Mouse (Mus musculus) liver, embryonic 14 days (tissue): ENCODE results near the gene Zfp994. TPM values are rescaled to one million over a fixed set of nuclear protein-coding genes. Genes with fewer than 3 reads are reported as not detected.

Experiments used
- polyA plus RNA-seq: library from polyadenylated mRNA; depleted of rRNA; stranded (reverse); fragments of >200 nt; gene quantifications from 2 replicates; pipeline ENCODE4 v1.2.3, GENCODE M21; 2012; rRNA removed

The Zfp994 gene
- polyA plus RNA-seq, result 0.64 and 0.70 TPM in 2 replicates

DNA sequence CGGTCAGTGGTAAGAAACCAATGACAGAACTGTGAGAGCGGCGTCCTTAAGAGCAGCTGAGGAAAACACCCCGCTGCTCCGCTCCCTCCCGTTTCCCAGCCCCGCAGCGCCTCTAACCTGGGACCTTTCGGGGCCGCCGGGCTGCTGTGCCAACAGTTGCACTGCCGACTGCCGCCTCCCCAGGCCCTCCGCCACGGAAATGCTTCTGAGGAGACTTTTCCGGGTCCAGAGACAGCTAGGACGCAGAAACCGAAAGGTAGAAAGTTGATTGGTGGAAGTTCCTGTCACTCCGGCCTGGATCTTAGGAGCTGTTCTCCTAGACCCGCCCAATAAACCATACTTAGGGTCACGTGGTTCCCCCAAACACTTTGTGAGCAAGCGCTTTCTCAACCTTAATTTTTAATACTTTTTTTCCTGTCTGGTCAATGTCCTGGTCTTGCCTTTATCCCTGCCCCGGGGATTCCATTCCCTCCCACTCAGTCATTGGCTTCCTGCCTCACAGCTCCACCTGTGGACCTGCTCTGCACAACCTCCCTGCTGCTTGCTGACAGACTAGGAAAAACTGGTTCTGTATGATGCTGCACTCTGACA is at the start of gene Zfp994:
Gene Zfp994 (minus strand): TSS at position 195 of the 591 bp plus-strand sequence.

GRCm38 (mm10) chr17:22165722-22166294 is 59.6 kb downstream of the Zfp994 start, which contains the start of gene Zfp947:
Gene Zfp947 (minus strand): TSS chr17:22166190.

Other genes starting within 250 kb of the Zfp994 start
- 0.21 and 0.25 TPM in 2 replicates for gene Zfp947, start 59.4 kb downstream of the Zfp994 start, polyA plus RNA-seq
- 2.7 TPM in 2 replicates for gene CT030661.1, start 89.2 kb upstream of the Zfp994 start, polyA plus RNA-seq
- 3.0 and 3.6 TPM in 2 replicates for gene Zfp944, start 135.8 kb upstream of the Zfp994 start, polyA plus RNA-seq
- 1.5 and 1.8 TPM in 2 replicates for gene Zfp758, start 135.8 kb upstream of the Zfp994 start, polyA plus RNA-seq
- 1.8 and 1.9 TPM in 2 replicates for gene Zfp946, start 198.6 kb upstream of the Zfp994 start, polyA plus RNA-seq